Mouse (Mus musculus) right cerebral cortex, postnatal 36 days (tissue): Measurements from ENCODE around the gene Cpsf4.
"Not testable (repeated sequence)": the region's sequence is repeated elsewhere in the genome, so short reads cannot be mapped to it uniquely, and the experiment has no call there.

Experiments
- DNase-seq, 2 experiments: peaks; one replicate each; pipeline ENCODE4 v3.0.0; 2022; ENCODE audit warnings: low spot score in 2 of 2, mixed read lengths in 1 of 2

Cpsf4 gene

DNA sequence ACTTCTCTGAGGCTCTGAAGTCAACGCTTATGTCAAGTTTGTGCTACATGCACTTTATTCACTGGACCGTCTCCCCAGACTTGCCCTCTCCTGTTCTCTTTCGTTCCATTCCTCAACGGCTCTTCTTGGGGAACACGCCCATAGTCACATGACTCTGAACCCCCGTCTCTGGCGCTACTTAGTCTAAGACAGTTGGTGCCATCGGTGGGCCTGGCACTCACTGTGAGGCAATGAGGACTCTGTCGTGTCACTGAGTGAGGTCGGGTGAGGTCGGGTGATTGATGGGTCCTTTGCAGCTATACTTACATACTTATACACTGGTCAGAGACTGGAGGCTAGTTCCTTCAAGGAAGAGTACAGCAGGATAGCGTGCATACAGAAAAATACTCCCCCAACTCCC, 56.4 kb downstream of the Cpsf4 start:
- DNase-seq: no peak

DNA sequence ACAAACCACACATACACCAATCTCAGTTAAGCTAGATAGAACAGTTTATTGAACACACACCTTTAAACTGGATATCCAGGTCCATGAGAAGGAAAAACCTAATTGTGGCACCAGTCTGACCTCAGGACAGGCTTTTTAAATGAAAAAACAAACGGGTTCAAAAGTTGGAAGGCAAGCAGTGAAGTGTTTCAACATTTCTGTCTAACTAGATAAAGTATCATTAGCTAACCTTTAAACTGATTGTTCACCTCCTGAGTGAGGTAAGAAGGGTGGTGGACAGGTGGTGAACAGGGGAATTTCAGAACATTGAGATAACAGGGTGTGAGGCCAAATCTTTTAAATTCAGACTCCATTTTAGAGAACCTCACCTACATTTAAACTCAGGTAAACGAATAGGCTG, 59.4 kb downstream of the Cpsf4 start:
- DNase-seq: no peak

DNA sequence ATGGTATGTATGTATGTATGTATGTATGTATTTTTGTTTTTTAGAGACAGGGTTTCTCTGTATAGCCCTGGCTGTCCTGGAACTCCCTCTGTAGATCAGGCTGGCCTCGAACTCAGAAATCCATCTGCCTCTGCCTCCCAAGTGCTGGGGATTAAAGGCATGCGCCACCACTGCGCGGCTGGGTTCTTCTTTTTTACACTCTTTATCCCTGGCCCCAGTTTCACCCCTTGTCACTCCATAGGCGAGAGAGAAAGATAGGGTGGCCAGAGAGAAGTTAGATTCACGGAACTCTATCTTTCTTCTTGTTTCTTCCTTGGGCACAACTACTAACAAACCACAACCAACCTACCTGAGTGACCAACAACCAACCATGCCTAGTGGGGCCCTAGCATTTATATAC, 62.3 kb downstream of the Cpsf4 start:
- DNase-seq: not testable (repeated sequence)

DNA sequence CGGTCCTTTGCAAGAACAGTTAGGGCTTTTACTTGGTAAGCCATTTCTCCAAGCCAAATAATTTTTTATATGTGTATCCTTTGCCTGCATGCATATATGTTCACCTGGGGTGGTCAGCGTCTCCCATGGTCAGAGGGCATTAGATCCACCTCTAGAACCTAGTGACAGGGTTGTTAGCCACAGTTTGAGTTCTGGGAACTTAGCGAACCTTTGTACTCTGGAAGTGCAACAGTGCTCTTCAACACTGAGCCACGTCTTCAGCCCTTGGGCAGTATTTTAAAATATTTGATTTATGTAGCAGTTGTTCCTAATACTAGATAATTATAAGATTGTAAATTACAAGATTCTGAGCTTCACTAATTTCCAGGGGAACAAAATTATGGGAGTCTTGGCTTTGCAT, 63.6 kb downstream of the Cpsf4 start:
- no peak for DNase-seq

DNA sequence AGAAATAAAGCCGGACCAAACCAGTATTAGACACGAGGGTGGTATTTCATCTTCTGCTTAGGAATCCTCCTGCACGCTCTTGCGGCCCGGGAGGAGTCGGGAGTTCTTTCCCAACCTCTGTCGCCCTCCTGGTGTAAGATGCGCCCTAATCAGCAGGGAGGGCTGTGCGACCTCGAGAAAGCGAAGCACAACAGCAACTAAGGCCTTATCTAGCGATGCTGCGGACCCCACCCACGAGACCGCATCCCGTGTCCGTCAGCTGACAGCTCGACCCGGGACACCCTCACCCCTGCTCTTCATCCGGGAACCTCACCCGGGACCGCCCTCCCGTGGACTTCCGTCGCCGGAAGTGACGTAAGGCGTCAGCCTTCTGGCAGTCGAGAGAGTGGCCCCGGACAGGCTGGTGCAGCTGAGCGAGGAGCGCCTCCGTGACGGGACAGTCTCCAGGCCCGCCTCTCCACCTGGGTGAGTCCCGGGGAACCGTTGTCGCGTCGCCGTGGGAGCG, 64.4 kb downstream of the Cpsf4 start, which contains the start of gene Zfp655:
Gene Zfp655, plus strand, starts transcription at position 349 of the 505 bp plus-strand sequence.
- DNase-seq: peak; percentile 95 to 97
